Comparison of ENCODE assay signal across 22 mouse cellular contexts in the genomic region with DNA sequence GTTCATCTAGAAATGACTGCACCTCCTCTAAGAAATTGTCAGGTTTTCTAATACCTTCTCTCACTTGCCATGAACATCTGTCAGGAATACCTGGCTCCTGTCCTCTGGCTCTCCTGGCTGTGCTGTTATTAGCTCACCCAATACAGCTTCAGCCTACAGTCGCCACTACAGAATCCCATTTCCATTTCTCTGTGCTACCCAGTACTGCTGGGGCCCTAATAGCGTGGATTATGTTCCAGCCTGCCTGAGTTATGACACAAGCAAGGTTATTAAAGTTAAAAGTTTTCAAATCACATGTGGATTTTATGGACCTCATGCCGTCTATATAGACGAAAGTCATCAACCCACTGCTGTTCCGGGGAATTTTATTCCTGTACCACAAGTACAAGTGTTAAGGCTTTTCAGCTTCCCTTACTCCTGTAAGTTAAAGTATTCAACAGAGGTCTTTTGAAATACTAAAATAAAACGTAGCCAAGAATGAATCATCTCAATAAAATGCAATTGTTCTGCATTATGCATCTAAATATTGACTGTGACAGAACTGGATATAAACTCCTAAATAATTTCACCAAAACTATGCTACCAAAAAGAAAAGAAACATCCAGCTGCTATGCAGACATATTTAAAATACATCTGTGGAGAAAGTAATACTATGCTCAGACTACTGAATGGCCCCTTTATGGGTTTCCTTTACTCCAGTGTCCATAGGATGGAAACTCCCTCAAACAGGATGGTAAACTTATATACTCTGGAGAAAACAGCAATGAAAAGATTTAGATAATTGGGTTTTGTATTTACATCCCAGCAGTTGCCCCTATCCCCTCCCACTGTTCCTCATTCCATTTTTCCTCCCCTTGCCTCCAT.
"Had no signal": no experiment of that assay in that cellular context is flagged by ENCODE, and none has a peak within 500 bp of the region (broad histone marks: within the 10 kb centered on the region; RNA-seq: fewer than 3 reads in every experiment).

No protein-coding gene starts in this region.

- H3K9ac ChIP-seq: forebrain, postnatal 0 days; heart, embryonic 13.5 days; heart, embryonic 15.5 days; hindbrain, embryonic 14.5 days; intestine, embryonic 15.5 days; liver, embryonic 12.5 days had no signal

- H3K4me3 ChIP-seq: heart, adult 2 months; heart, embryonic 13.5 days; heart, embryonic 15.5 days; intestine, embryonic 15.5 days; layer of hippocampus, adult 2 months; left cerebral cortex, adult 2 months; liver, embryonic 12.5 days had no signal

- H3K4me1 ChIP-seq: heart, embryonic 13.5 days; heart, embryonic 15.5 days; intestine, embryonic 15.5 days; liver, embryonic 12.5 days had no signal

- H3K36me3 ChIP-seq: heart, embryonic 13.5 days; heart, embryonic 15.5 days; intestine, embryonic 15.5 days; liver, embryonic 12.5 days had no signal

- H3K27ac ChIP-seq: heart, adult 2 months; heart, embryonic 13.5 days; heart, embryonic 15.5 days; hindbrain, embryonic 14.5 days; intestine, embryonic 15.5 days; layer of hippocampus, adult 2 months; left cerebral cortex, adult 2 months; liver, embryonic 12.5 days had no signal

- H3K27me3 ChIP-seq: heart, embryonic 13.5 days; heart, embryonic 15.5 days; intestine, embryonic 15.5 days; liver, embryonic 12.5 days had no signal

- H3K9me3 ChIP-seq: heart, embryonic 13.5 days; heart, embryonic 15.5 days; intestine, embryonic 15.5 days; liver, embryonic 12.5 days had no signal

- H3K4me2 ChIP-seq: heart, embryonic 11.5 days; heart, embryonic 13.5 days; heart, embryonic 15.5 days; hindbrain, embryonic 14.5 days; intestine, embryonic 15.5 days; liver, embryonic 12.5 days had no signal

- DNase-seq: forebrain, postnatal 0 days; gastrocnemius, postnatal 14 days; gastrocnemius, postnatal 36 days; heart, adult 11 months; heart, adult 2 months; heart, postnatal 14 days; heart, postnatal 36 days; kidney, adult 18-20 months; kidney, adult 8-10 months; kidney, postnatal 10 days; kidney, postnatal 4 days had no signal

- ATAC-seq: forebrain, postnatal 0 days; hindbrain, embryonic 16.5 days; inflammation-experienced regulatory T-cells, adult 6 months; intestine, embryonic 15.5 days; intestine, postnatal 0 days; liver, embryonic 12.5 days had no signal
